Mouse (Mus musculus): ENCODE measurements around the gene Rbbp6. TPM values are rescaled to one million over a fixed set of nuclear protein-coding genes. Genes with fewer than 3 reads are reported as not detected.

Gene Rbbp6
- polyA plus RNA-seq (2012; ENCODE audit: low replicate concordance), result 49.4 and 59.1 TPM in 2 replicates

DNA sequence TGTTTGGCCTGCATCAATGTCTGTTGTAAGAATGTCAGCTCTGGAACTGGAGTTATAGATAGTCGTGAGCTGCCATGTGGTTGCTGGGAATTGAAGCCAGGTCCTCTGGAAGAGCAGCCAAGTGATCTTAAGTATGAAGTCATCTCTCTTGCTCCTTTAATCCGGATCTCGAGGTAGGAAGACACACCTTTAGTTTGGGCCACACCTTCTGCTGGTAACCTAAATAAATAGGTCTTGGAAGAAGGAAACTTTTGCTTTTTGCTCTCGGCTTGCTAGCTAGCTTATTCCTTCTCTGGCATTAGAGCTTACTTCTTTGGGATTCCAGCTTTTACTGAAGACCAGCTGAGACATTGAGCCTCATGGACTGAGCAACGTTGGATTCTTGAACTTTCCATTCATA, at the start of gene Rbbp6:
TSS of gene Rbbp6 (plus strand) at position 301 of the 400 bp plus-strand sequence.

Other genes starting within 250 kb of the Rbbp6 start
- gene Tnrc6a, start 158.2 kb downstream of the Rbbp6 start, polyA plus RNA-seq (2012; ENCODE audit: low replicate concordance), result 57.3 and 118 TPM in 2 replicates
- gene Slc5a11, start 249.1 kb downstream of the Rbbp6 start, polyA plus RNA-seq (2012; ENCODE audit: low replicate concordance), result 0.20 TPM in 1 of 2 replicates, not detected in the other